Mouse (Mus musculus) midbrain, embryonic 14.5 days (tissue): ENCODE results near the gene Calml4. TPM values are rescaled to one million over a fixed set of nuclear protein-coding genes. Genes with fewer than 3 reads are reported as not detected.

Experiments used
- polyA plus RNA-seq: library from polyadenylated mRNA; unstranded; fragments of >200 nt; fragmentation: Nextera tagmentation; extraction: Ambion mirVana; gene quantifications from 2 replicates; pipeline ENCODE4 v1.2.1, GENCODE M21; 2014

Calml4 gene
- polyA plus RNA-seq, 1 experiment from 2014 or later: 7.1 TPM

Other genes starting within 250 kb of the Calml4 start
- 0.27 and 1.8 TPM in 2 replicates for gene Itga11, start 180.3 kb upstream of the Calml4 start, polyA plus RNA-seq
- 71.5 and 103 TPM in 2 replicates for gene Fem1b, start 46.1 kb upstream of the Calml4 start, polyA plus RNA-seq
- 3.1 and 5.2 TPM in 2 replicates for gene Cln6, start 19.3 kb upstream of the Calml4 start, polyA plus RNA-seq
- 65.4 and 66.9 TPM in 2 replicates for gene Pias1, start 129.8 kb downstream of the Calml4 start, polyA plus RNA-seq